Mouse (Mus musculus) embryonic facial prominence, embryonic 10.5 days (tissue): Measurements from ENCODE around the gene Foxc1. TPM values are rescaled to one million over a fixed set of nuclear protein-coding genes. Genes with fewer than 3 reads are reported as not detected.
A peak's percentile ranks its signal among the peaks of the same experiment; 100 is the strongest.

Experiments used
- DNase-seq: peaks from one replicate; pipeline ENCODE4 v3.0.0-alpha.2; 2017; ENCODE audit warnings: low spot score
- H3K27ac ChIP-seq: fragments of 300-500 bp; sonication (generic); replicated peaks from 2 replicates; pipeline ENCODE4 v1.5.1; 2016; ENCODE audit warnings: mild to moderate bottlenecking
- H3K27me3 ChIP-seq: fragments of 300-500 bp; sonication (generic); replicated peaks from 2 replicates; pipeline ENCODE4 v1.6.1; 2016; ENCODE audit warnings: low read depth, mild to moderate bottlenecking; ENCODE audit not compliant: poor library complexity, severe bottlenecking
- H3K36me3 ChIP-seq: fragments of 300-500 bp; sonication (generic); replicated peaks from 2 replicates; pipeline ENCODE4 v1.6.1; 2016; ENCODE audit warnings: mild to moderate bottlenecking, moderate library complexity
- H3K4me1 ChIP-seq: fragments of 300-500 bp; sonication (generic); 2 replicates; pipeline ENCODE4 v1.6.1; 2016
- H3K4me3 ChIP-seq: fragments of 300-500 bp; sonication (generic); 2 replicates; pipeline ENCODE4 v1.5.1; 2016; ENCODE audit warnings: mild to moderate bottlenecking, moderate library complexity
- H3K9me3 ChIP-seq: fragments of 300-500 bp; sonication (generic); 2 replicates; pipeline ENCODE4 v1.6.1; 2016; ENCODE audit warnings: mild to moderate bottlenecking
- WGBS: fragments of 180-500 bp; shearing (Covaris S2); methylation state at CpG from one replicate; pipeline ENCODE4 v1.1.7; 2016; 5-methylcytosine and 5-hydroxymethylcytosine counted together
- polyA plus RNA-seq: library from polyadenylated mRNA; unstranded; fragments of >200 nt; fragmentation: Nextera tagmentation; extraction: Ambion mirVana; gene quantifications from 2 replicates; pipeline ENCODE4 v1.2.1, GENCODE M21; 2016

The Foxc1 gene
- polyA plus RNA-seq, 1 experiment from 2014 or later, result 4.1 TPM

GRCm38 (mm10) chr13:31808116-31808803 lies 1.8 kb downstream of the Foxc1 start:
- Histone ChIP-seq H3K4me1 (peaks cover 72% of the 10 kb centered on the region), H3K27ac (peak overlapping the region; percentile 95)

GRCm38 (mm10) chr13:31808804-31809420 lies 2.5 kb downstream of the Foxc1 start:
- H3K9me3 ChIP-seq, result no peaks in the 10 kb centered on the region
- peak overlapping the region; percentile 77 for H3K4me3 ChIP-seq
- H3K4me1 ChIP-seq, result peaks cover 72% of the 10 kb centered on the region
- 3% methylated on average over 16 of the region's 16 CpGs for WGBS
- H3K27ac ChIP-seq, result peak overlapping the region; percentile 95
- peaks cover 21% of the 10 kb centered on the region for H3K36me3 ChIP-seq
- H3K27me3 ChIP-seq, result peaks cover 99% of the 10 kb centered on the region
- no peak for DNase-seq

More at GRCm38 (mm10) chr13:31808116-31808803, 1.8 kb downstream of the Foxc1 start:
- H3K36me3 ChIP-seq, result peaks cover 21% of the 10 kb centered on the region
- H3K27me3 ChIP-seq, result peaks cover 99% of the 10 kb centered on the region
- WGBS, result under 1% methylated on average over 70 of the region's 73 CpGs
- peak overlapping the region; percentile 77 for H3K4me3 ChIP-seq
- H3K9me3 ChIP-seq, result no peaks in the 10 kb centered on the region
- peak; percentile 73 for DNase-seq

- Histone ChIP-seq H3K9me3 (no peaks in the 10 kb centered on the region), H3K4me3 (peak overlapping the region; percentile 77), H3K27ac (peak overlapping the region; percentile 95), H3K4me1 (peaks cover 71% of the 10 kb centered on the region), H3K27me3 (peaks cover 99% of the 10 kb centered on the region), H3K36me3 (peaks cover 21% of the 10 kb centered on the region)
- 3% methylated on average over 6 of the region's 6 CpGs for WGBS
- DNase-seq, result no peak
These were observed 3.3 kb downstream of the Foxc1 start for GRCm38 (mm10) chr13:31809701-31810100.

- Histone ChIP-seq H3K36me3 (peaks cover 21% of the 10 kb centered on the region), H3K4me1 (peaks cover 71% of the 10 kb centered on the region), H3K27me3 (peaks cover 99% of the 10 kb centered on the region), H3K27ac (peak overlapping the region; percentile 95), H3K9me3 (no peaks in the 10 kb centered on the region), H3K4me3 (peak overlapping the region; percentile 77)
- DNase-seq, result no peak
- WGBS, result under 1% methylated on average over 9 of the region's 9 CpGs
These were observed 3.9 kb downstream of the Foxc1 start for GRCm38 (mm10) chr13:31810375-31810692.

- Histone ChIP-seq H3K4me1 (peaks cover 71% of the 10 kb centered on the region), H3K9me3 (no peaks in the 10 kb centered on the region), H3K27me3 (peaks cover 99% of the 10 kb centered on the region), H3K36me3 (peaks cover 21% of the 10 kb centered on the region), H3K4me3 (peak overlapping the region; percentile 77), H3K27ac (peak overlapping the region; percentile 95)
- DNase-seq, result peak; percentile 82
- WGBS, result under 1% methylated on average over 65 of the region's 65 CpGs
These were observed 4.5 kb downstream of the Foxc1 start for GRCm38 (mm10) chr13:31810693-31811541.

GRCm38 (mm10) chr13:31811542-31812021 lies 5.1 kb downstream of the Foxc1 start:
- Histone ChIP-seq H3K27ac (peak overlapping the region; percentile 95), H3K36me3 (peaks cover 21% of the 10 kb centered on the region), H3K4me3 (peak overlapping the region; percentile 77), H3K27me3 (peaks cover 99% of the 10 kb centered on the region), H3K9me3 (no peaks in the 10 kb centered on the region), H3K4me1 (peaks cover 73% of the 10 kb centered on the region)
- DNase-seq, result peak; percentile 73
- WGBS, result 1% methylated on average over 44 of the region's 44 CpGs

GRCm38 (mm10) chr13:31812701-31813100 lies 6.3 kb downstream of the Foxc1 start:
- no peak for DNase-seq
- Histone ChIP-seq H3K4me1 (peaks cover 75% of the 10 kb centered on the region), H3K27me3 (peaks cover 100% of the 10 kb centered on the region), H3K27ac (peak overlapping the region; percentile 3), H3K36me3 (peaks cover 19% of the 10 kb centered on the region), H3K4me3 (peak overlapping the region; percentile 77), H3K9me3 (no peaks in the 10 kb centered on the region)
- WGBS, result 41% methylated on average over 2 of the region's 2 CpGs

- H3K4me1 ChIP-seq, result peaks cover 93% of the 10 kb centered on the region
- H3K4me3 ChIP-seq, result peak overlapping the region; percentile 41
- peaks cover 8% of the 10 kb centered on the region; the same call in 1 of the 2 replicates for H3K36me3 ChIP-seq
- peak overlapping the region; percentile 73 for H3K27ac ChIP-seq
- H3K9me3 ChIP-seq, result no peaks in the 10 kb centered on the region
- DNase-seq, result peak; percentile 68
- 8% methylated on average over 15 of the region's 15 CpGs for WGBS
- H3K27me3 ChIP-seq, result peaks cover 98% of the 10 kb centered on the region
These were observed 9.1 kb downstream of the Foxc1 start for GRCm38 (mm10) chr13:31815383-31816003.

- DNase-seq, result peak; percentile 50
- Histone ChIP-seq H3K9me3 (no peaks in the 10 kb centered on the region), H3K27ac (no peak overlapping the region), H3K4me1 (peaks cover 97% of the 10 kb centered on the region), H3K36me3 (no peaks in the 10 kb centered on the region), H3K4me3 (no peak overlapping the region), H3K27me3 (peaks cover 94% of the 10 kb centered on the region)
- whole genome bisulfite sequencing, result 32% methylated on average over 7 of the region's 7 CpGs
These were observed 11.9 kb downstream of the Foxc1 start for GRCm38 (mm10) chr13:31818337-31818736.

GRCm38 (mm10) chr13:31819664-31820405 lies 13.4 kb downstream of the Foxc1 start:
- H3K4me3 ChIP-seq, result 0 out of 2 replicates have a peak overlapping the region, but pooled peaks have one; percentile 13
- no peaks in the 10 kb centered on the region for H3K36me3 ChIP-seq
- no peak for DNase-seq
- no peaks in the 10 kb centered on the region for H3K9me3 ChIP-seq
- peak overlapping the region; percentile 19 for H3K27ac ChIP-seq
- 32% methylated on average over 14 of the region's 14 CpGs for WGBS
- peaks cover 83% of the 10 kb centered on the region for H3K27me3 ChIP-seq
- peaks cover 98% of the 10 kb centered on the region for H3K4me1 ChIP-seq

- Histone ChIP-seq H3K9me3 (no peaks in the 10 kb centered on the region), H3K4me1 (peaks cover 97% of the 10 kb centered on the region), H3K27ac (peak overlapping the region; percentile 72), H3K27me3 (peaks cover 75% of the 10 kb centered on the region), H3K36me3 (no peaks in the 10 kb centered on the region), H3K4me3 (peak overlapping the region; percentile 45)
- DNase-seq, result peak; percentile 80
- WGBS, result 2% methylated on average over 16 of the region's 16 CpGs
These were observed 14.2 kb downstream of the Foxc1 start for GRCm38 (mm10) chr13:31820587-31821017.
